Mouse (Mus musculus) small intestine, adult 2 months (tissue): ENCODE data around the gene Prr5l.

ENCODE experiments used
- CTCF ChIP-seq: fragments of 200-500 bp; IDR thresholded peaks from 2 replicates; pipeline ENCODE4 v1.5.1; 2012; ENCODE audit warnings: low read depth, mild to moderate bottlenecking, control low read depth, inconsistent platforms, low read length, moderate library complexity, mixed read lengths; ENCODE audit not compliant: insufficient replicate concordance, insufficient read length; ENCODE audit errors: extremely low read depth
- POLR2A ChIP-seq: fragments of 200-500 bp; IDR thresholded peaks from 2 replicates; pipeline ENCODE4 v1.6.1; 2012; ENCODE audit warnings: low read depth, mild to moderate bottlenecking, control low read depth, inconsistent platforms, low read length, moderate library complexity

GRCm38 (mm10) chr2:101813581-101814271 is 69.1 kb downstream of the Prr5l start:
- TF ChIP-seq CTCF, result no peak
- TF ChIP-seq POLR2A, result no peak
